Mouse (Mus musculus) kidney, postnatal 14 days (tissue): ENCODE data around the gene Nr3c2.

ENCODE experiments used
- DNase-seq: peaks from one replicate; pipeline ENCODE4 v3.0.0; 2022; ENCODE audit warnings: mixed read lengths

The Nr3c2 gene

DNA sequence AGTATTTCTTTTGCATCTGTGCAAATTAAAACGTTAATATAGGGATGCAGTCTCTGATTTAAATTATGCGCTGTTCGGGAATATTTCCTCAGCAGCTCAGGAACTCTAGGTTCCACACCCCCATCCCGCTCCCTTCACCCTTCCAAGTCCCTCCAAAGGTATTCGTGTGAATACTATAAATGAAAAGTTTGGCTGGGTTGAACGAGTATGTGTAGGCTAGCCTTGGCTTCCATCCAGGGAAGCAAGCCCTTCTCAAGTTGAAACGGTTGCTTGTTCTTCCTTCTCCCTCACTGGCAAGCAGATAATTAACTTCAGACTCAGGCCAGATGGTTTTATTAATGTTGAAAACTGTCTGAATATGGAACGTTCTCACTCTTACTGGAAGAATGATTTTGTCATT, 186.8 kb downstream of the Nr3c2 start:
- DNase-seq: no peak

DNA sequence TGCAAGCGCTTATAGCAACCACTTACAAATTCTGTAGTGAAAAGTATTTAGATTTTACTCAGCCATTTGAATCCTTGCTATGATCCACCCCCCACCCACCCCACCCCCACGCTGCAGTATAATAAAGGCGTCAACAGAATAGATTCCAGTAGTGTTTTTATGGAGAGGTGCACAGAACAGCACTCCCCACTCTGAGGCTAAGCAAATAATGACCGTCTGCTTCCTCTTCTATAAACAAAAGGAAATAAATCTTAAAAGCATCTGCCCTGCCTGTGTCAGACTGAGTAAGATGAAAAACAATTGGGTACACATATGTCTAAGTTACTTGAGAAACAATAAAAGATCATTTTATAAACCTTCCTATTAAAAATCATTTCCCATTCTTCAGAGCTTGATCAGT, 197.5 kb downstream of the Nr3c2 start:
- no peak for DNase-seq

DNA sequence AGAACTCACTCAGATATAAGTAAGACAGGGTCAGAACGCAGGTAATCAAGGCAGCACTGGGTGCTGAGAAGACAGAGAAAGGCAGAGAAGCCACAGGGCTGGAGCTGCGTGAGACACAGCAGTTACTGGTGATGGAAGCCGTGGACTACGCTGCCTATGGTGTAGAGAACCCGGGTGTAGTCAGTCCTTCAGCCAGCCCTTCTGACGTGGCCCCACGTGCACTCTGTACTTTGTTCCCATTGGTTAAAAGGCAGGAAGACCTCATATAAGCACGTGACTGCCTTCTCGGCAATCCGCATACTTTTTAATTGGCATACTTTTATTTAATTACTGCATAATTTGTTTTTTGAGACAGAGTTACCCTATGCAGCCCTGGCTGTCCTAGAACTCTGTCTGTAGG, 198.9 kb downstream of the Nr3c2 start:
- DNase-seq: no peak

DNA sequence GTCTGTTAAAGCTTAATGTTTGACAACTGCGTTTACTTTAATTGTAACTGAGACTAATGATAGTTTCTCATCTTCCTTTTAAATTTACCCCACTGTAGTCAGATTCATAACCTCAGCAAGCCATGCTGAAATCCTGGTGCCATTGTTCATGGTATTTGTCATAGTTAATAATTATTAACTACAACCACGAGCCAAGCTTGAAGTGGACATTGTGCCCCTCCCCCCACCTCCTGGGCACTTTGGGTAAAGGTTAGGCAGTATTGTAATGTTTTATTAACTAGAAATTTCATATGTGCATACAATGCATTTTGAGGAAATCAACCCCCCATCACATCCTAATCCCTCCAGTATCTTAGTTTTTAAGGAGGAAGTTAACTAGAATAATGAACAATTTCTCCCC, 201.1 kb downstream of the Nr3c2 start:
- DNase-seq: peak; percentile 72

DNA sequence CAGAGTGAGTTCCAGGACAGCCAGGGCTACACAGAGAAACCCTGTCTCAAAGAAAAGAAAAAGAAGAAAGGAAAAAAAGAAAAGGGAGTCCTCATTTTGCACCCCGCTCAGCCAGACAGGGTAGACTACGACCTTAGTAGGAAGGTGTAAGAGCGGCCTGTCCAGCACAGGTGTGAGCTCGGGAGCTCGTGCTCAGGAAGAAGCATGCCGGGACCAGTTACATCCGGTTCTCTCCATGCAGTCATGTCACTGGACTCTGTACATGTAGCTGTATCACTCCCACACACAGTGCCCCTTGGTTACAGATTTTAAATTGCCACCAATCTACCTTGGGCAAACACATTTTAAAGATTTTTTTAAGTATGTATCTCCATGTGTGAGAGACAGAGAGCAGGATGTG, 203.6 kb downstream of the Nr3c2 start:
- DNase-seq: peak; percentile 39

DNA sequence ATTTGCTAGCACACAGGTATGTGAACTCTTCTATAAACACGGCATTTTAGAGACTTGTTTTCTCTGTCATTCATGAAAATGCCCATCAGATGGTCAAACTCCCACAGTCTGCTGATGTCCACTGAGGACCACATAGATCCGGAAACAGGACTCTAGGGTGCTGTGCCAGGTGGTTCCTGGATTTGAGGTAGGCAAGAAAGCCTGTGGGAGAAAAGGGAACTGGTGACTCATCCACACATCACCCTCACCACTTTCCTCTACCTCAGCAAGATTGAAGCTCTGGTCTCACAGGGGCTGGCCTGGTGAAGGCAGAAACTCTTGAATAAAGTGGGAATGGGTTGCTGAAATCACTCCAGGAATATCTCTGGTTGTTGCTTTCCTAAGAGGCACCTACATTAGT, 213.5 kb downstream of the Nr3c2 start:
- no peak for DNase-seq

DNA sequence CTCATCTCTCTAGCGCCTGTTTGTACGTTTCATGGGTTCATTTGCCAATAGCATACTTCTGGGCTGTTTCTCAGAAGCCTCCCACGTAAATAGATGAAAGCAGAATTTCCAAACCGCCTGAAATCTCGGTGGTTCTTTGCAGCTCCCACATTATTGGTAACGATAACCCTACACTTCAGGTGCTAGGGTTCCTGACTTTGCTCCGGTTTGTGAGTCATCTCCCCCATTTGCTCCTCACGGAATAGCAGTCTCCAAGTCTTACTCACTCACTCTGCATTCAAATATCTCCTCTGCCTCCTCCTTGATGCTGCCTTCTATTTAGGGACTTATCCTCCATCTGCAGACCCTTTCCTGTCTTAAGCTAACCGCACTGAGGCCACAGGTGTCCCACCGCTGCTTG, 215.5 kb downstream of the Nr3c2 start:
- DNase-seq: no peak

DNA sequence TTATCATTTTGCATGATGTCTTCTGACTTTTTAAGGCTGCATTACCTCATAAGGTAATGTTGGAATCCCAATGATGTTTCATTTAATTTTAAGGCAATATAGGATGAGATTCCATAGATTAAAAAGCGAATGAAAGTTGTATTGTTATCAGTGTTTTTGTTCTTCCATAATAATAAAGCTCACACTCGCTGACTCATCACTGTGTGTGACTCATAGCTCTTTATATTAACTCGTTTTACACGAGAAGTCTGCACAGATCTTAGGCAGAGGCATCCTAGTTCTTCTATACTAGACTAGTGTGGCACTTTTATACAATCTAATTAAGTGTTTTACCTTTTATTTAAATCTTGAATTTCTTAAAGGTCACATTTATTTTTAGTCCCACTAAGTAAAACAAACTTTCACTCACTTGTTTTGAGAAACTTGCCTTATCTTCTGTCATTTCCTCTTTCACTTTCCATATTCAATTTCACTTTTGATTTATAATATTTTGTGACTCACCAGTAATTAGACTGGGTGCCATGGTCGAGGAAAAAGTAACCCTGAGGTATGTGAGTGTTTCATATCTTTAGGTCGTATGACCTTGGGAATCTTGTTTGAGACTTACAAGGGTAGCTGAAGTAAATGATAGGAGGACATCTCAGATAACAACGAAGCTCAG, 217.3 kb downstream of the Nr3c2 start:
- no peak for DNase-seq

DNA sequence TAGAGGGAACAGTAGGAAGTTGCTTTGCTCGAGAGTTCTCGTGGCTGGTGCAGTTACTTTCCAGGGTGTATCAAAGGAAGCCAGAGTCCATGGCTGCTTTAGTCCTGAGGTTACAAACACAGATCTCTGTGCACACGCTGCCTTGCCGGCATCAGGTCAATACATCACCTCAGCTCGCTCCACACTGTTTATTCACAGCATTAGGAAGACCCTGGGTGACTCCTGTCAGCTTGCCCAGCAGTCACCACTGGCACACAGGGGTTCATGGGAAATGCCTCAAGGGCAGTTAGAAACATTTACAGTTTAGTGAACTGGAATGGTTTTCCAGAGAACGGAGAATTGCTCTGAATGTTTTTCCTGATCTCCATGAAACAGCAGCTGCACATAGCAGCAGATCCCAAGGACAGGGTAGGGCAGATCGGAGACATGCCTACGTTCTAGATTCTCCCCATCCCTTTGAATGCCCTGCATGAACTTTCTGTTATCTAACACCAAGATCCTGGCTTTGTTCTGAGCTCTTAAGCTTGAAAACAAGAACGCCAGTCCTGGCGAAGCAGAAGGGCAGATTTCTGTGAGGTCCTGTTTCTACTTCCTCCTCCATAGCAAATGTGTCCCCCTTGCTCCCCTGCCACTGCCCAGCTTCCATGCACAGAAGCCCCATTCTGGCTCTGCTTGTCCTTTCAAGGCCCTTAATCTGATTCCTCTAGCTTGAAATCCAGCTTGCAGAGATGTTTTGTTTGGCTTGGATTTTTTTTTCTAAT, 221.7 kb downstream of the Nr3c2 start:
- DNase-seq: peak; percentile 59

DNA sequence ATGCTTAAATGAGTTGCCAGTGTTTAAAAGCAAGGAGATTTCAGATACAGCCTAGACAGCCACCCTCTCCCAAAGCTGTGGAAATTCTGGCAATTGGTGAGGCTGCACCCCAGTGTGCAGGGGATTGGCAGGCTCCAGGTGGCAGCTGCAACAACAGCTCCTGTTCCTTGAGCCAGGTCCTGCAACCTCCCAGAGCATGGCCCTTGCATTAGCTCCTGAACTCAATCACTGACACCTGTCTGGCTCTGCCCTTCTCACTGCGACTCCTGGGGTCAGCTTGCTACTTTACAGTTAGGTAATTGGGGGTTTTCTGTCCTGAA, 222.3 kb downstream of the Nr3c2 start:
- DNase-seq: no peak

DNA sequence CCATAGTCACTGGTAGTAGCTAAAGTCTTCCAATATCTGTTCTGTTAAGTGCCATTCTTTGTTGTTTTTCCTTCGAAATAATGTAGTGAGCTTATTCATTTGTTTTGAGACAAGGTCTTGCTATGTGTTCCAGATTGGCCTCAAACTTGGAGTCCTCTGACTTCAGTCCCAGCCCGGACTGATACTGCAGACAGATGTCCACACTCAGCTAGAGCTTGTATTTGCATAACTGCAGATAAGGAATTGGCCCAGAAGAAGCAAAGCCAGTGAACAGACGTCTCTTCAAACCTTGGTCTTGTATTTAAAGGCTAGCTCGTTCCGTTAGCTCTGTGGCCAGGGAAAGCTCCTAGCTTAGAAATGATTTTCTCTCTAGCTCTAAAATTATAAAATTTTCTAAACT, 223.1 kb downstream of the Nr3c2 start:
- peak; percentile 8 for DNase-seq

DNA sequence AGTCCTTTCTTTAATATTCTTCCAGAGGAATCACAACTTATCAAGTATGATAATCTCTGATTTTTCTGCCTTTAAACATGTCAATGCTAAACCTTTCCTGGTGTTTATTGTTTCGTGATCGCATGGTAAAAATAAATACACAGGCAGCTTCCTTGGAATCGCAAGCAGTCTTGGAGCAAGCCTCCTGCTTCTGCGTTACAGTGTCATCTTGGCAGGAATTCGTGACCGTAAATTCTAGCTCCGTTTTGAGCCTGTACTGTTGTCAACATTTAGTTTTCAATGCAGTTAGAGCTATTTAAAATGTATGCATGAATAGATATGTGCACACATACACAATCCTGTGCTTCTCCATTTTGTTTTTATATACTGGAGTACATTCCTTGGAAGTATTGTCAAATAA, 226.5 kb downstream of the Nr3c2 start:
- no peak for DNase-seq

DNA sequence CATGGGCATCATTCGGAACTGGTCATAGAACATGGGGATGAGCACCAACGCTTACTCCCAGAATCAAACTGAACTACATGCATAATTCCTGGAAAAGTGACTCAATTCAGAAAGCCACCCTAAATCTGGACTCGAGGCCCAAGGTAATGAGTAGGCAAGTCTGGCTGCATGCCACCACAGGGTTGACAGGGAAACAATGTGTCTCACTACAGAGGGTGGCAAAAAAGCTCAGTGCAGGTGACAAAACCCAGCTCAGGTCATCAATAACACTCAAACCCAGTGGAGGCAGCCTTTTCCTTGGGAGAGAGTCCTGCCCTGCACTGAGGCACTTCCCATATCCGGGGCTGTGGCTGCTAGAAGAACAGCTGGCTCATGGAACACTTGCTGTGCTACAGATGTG, 228.8 kb downstream of the Nr3c2 start:
- no peak for DNase-seq

DNA sequence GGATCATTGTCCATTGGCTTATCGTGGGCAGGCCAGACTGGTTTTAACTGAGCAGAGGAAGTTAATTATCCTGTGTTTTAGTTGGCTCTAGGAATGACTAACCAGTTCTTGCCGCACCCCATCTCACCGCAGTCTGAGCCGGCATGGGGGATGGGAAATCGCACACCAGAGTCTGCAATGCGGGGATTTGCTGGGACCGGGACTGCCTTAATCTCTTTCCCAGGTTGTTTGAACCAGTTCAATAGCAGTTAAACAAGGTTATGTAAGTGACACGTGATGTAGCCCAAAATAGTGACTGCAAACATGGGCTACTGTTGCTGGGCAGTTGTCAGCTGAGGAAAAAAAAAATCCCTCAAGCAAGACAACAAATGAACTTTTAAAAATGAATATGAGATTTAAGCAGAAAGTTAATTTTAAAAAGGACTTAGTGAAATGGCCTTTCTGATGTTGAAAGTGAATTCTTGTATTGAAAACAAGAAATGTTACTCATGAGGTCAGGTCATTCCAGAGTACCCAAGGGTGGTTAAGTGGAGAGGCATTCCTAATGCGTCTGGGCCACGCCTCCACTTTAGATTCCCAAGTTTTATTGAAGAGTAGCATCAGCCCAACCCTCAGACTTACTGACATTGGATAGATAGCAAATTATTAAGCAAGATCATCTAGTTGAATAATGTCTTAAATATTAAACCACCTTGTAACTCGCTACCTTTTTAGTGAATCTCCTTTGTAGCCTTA, 233.8 kb downstream of the Nr3c2 start:
- DNase-seq: peak; percentile 84

DNA sequence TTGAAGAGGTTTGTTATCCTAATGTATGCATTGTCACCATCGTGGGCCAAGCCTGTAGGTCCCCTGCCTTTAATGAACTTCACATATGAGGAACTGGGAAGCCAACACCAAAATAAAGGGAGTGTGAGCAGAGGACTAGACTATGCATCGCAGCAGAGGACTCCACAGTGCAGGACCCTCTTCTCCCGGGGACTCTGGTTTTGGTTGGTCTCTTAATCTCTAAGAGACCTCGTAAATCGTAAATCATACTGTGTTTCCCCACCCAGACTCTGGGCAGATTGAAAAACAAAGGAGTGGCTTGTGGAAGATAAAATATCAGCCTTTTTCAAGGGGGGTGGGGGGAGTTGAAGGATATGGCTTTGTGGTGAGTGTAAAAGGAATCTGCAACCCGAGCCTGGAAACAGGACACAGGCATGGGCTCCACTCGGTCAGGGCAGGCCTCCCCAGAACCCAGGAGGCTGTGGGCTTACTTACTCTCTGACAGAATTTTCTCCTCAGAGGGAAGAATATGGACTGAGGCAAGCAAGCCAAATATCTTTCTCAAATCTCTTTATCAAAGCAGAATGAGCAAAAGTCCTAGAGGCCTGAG, 234.6 kb downstream of the Nr3c2 start:
- no peak for DNase-seq

DNA sequence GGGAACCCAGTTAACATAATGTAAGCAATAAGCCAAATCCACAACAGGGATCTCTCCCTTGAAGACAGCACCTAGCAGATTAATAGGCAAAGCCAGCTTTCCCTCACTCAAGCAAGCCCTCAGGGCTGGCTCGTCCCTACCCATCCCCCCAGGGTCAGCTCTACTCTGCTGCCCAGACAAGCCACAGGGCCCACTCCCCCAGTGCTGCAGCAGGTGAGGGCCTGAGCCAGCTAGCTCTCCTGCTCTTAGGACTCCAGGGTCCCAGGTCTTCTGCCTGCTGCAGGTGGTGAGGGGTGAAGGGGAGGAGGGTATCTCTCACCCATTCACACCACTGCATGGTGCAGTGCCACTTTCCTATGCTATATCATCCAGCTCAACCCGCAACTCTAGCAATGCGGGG, 246.0 kb downstream of the Nr3c2 start:
- no peak for DNase-seq

DNA sequence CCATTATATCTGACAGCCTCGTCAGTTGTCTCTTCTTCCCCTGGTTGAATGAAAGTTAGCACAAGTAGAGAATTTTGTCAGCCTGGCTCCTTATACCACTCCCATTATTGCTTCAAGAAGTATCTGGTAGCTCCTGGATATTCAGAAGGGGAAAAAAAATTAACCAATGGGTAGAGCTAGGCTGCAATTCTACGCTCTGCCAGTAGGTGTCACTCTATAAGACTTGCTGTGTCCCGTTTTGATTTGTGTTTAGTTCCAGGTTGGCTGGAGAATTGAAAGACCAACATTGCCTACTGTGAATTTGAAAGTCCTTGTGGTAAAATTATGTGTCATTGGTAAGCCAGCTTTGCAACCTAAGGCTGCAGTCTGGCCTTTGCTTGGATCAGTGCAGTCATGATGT, 255.3 kb downstream of the Nr3c2 start:
- DNase-seq: no peak

DNA sequence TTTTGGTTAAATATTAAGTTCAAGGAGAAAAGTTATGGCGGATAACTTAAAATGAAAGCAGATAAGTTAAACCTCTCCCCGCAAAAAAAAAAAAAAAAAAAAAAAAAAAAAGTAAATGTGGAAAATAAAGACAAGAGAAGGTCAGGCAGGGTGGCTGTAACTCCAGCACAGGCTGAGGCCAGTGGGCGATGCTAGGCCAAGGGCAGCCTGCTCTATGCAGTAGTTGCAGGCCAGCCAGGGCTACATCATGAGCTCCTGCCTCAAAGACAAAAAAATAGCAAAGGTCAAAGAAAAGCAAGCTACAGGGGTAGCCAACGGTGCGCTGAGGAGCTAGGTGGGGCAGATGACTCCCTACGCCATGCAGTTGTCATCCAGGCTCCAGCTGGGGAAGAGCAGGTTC, 270.1 kb downstream of the Nr3c2 start:
- peak; percentile 18 for DNase-seq

DNA sequence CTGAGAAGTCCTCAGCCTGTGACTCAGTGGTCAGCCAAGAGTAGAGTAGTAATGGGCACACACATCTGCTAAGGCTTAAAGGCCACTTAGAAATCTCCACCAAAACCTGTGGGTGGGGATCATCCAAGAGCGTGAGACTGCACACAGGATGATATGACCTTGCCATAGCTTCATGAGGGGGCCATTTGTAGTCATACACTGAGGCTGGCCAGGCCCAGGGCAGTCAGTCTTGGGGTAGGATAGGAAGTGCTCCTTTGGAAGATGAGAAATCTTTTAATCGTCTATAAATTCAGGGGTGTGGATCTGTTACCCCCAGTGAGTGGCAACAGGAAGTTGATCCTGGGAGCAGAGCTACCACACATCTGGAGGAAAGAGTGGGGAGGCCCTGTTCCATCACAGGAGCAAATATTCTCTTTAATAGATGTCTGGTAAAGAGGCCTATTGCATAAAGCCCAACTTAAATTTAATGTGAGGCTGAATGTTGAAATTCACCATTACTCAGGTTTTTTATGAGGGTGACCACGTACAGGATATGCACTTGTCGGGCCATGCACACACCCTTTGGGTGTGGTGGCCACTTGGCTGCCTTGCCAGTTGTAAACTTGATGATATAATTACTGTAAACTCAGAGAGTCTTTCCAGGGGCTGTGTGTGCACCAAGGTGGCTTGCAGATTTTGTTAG, 270.7 kb downstream of the Nr3c2 start:
- DNase-seq: no peak

DNA sequence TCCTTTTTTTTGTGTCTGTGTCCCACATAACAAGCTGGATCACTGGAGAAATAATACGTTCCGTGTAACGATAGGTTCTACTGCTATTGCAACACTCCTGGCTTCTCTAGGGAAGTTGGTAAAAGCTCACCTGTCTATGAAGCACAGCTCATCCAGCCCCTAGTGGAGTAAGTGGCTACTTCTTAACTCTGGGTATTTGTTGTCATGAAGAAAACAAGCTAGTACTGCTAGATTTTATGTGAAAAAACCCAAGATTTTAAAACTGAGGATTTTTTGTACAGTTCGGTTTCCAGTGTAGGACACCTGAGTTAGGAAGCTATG, 271.2 kb downstream of the Nr3c2 start:
- DNase-seq: no peak

DNA sequence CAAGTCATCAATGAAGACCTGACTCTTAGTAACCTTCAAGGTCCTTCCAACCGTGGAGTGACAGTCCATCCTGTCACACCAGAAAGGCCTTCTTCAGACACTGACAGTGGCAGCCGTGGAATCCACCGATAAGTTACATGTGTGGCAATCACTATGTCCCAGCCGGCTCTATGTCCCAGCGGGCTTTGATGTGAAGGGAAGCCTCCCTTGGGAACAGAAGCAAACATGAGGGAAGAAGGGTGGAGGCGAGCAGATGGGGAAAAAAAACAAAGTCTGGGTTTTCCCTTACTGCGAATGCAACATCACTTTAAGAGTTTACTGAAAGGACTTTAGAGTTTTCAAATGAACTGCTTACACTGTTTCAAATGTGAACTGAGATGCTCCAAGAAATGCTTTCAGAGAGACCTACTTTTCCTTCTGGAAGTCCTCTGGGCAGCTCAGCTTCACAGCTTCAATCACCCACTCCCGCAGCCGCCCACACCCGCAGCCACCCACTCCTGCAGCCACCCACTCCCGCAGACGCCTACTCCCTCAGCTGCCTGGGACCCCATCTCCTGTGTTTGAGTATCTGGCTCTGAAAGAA, 273.9 kb downstream of the Nr3c2 start:
- DNase-seq: no peak

DNA sequence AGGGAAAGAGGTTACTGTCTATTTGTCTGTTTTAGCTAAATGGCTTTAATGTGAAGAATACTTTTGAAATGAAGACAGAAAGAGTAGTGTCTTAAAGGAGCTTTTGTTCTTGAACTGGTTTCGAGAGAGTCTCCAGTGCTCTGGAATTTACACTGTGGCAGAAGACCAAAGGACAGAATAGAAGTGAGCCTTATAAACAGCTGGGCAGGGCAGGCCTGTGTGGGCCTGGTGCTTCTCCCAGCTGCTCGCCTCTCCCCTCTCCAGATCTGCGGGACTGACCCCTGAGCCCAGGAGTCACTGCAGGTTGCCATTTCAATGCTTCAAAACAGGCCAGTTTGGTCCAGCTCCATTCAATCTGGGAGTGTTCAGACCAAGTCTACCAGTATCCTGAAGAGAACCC, 274.5 kb downstream of the Nr3c2 start:
- DNase-seq: no peak

DNA sequence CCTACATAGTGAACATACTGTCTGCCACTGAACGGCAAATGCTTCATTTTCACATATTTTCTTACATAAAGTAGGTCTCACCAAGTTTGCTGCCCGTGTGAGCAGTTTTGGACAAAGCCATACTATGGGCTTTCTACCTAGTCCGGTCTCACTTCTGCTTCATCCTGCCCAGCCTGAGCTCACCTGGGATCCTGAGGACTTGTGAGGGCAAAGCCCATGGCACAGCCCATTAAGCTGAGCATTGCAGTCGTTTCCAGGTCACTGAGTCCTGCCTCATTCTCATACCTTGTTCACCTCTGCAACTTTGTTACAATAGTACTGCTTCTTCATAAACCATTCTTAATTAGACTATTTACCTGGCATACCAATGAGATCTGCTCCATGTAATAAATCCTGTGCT, 276.2 kb downstream of the Nr3c2 start:
- peak; percentile 25 for DNase-seq
